Mouse (Mus musculus): ENCODE results near the gene Col4a3. TPM values are rescaled to one million over a fixed set of nuclear protein-coding genes. Genes with fewer than 3 reads are reported as not detected.

Gene Col4a3
- polyA plus RNA-seq, 1 experiment, result 0.08 TPM

- Histone ChIP-seq H3K79me2 (ENCODE audit: control insufficient read depth, insufficient read depth) (no peaks in the 10 kb centered on the region), H3K4me2 (ENCODE audit: low read depth) (no peak overlapping the region), H3K4me3 (no peak overlapping the region), H3ac (ENCODE audit: control insufficient read depth, insufficient read length) (no peak overlapping the region), H3K36me3 (ENCODE audit: control insufficient read depth, insufficient read depth) (no peaks in the 10 kb centered on the region), H3K27me3 (ENCODE audit: control insufficient read depth, insufficient read depth, insufficient read length) (no peaks in the 10 kb centered on the region)
- TF ChIP-seq TCF12 (IDR thresholded peaks at IDR 0.05; ENCODE audit: insufficient read depth, poor library complexity, severe bottlenecking) (no peak), MYOD1 (IDR thresholded peaks at IDR 0.05; ENCODE audit: control insufficient read depth in 1 of 3, insufficient read length in 2 of 3, low read depth in 2 of 3) (no peak), CEBPB (IDR thresholded peaks at IDR 0.05; ENCODE audit: insufficient read depth, poor library complexity, severe bottlenecking) (no peak)
These were observed 69.7 kb downstream of the Col4a3 start for GRCm38 (mm10) chr1:82656452-82656851.

- TF ChIP-seq E2F4 (IDR thresholded peaks at IDR 0.05; ENCODE audit: insufficient read depth) (no peak), REST (IDR thresholded peaks at IDR 0.05; ENCODE audit: insufficient read depth, insufficient read length) (no peak), CEBPB (IDR thresholded peaks at IDR 0.05; ENCODE audit: insufficient read depth, poor library complexity, severe bottlenecking) (no peak), MAX (IDR thresholded peaks at IDR 0.05; ENCODE audit: low read depth) (no peak), TCF3 (IDR thresholded peaks at IDR 0.05; ENCODE audit: insufficient read length, low read depth) (no peak), TCF12 (IDR thresholded peaks at IDR 0.05; ENCODE audit: insufficient read depth, poor library complexity, severe bottlenecking) (no peak), MYOG (IDR thresholded peaks at IDR 0.05; ENCODE audit: control insufficient read depth in 1 of 3, insufficient read depth in 1 of 3, insufficient read length in 2 of 3, low read depth in 2 of 3) (no peak), SRF (IDR thresholded peaks at IDR 0.05; ENCODE audit: control insufficient read depth, insufficient read length, low read depth) (no peak), MYOD1 (IDR thresholded peaks at IDR 0.05; ENCODE audit: control insufficient read depth in 1 of 3, insufficient read length in 2 of 3, low read depth in 2 of 3) (no peak), USF1 (IDR thresholded peaks at IDR 0.05; ENCODE audit: low read depth) (no peak), POLR2AphosphoS2 (IDR thresholded peaks at IDR 0.05; ENCODE audit: insufficient read length, low read depth) (no peak), POLR2A (IDR thresholded peaks at IDR 0.05; ENCODE audit: insufficient read length, low read depth) (no peak)
These were observed 75.5 kb downstream of the Col4a3 start for GRCm38 (mm10) chr1:82662269-82662668.

GRCm38 (mm10) chr1:82663522-82663921 lies 76.8 kb downstream of the Col4a3 start:
- no peak overlapping the region for H3K4me3 ChIP-seq
- H3ac ChIP-seq (ENCODE audit: control insufficient read depth, insufficient read length), result no peak overlapping the region
- H3K4me2 ChIP-seq (ENCODE audit: low read depth), result no peak overlapping the region
- no peaks in the 10 kb centered on the region for H3K36me3 ChIP-seq (ENCODE audit: control insufficient read depth, insufficient read depth)
- H3K27me3 ChIP-seq (ENCODE audit: control insufficient read depth, insufficient read depth, insufficient read length), result no peaks in the 10 kb centered on the region
- TF ChIP-seq SRF (IDR thresholded peaks at IDR 0.05; ENCODE audit: control insufficient read depth, insufficient read length, low read depth) (no peak), TCF3 (IDR thresholded peaks at IDR 0.05; ENCODE audit: insufficient read length, low read depth) (no peak), MAX (IDR thresholded peaks at IDR 0.05; ENCODE audit: low read depth) (no peak), POLR2A (IDR thresholded peaks at IDR 0.05; ENCODE audit: insufficient read length, low read depth) (no peak), TCF12 (IDR thresholded peaks at IDR 0.05; ENCODE audit: insufficient read depth, poor library complexity, severe bottlenecking) (no peak), CEBPB (IDR thresholded peaks at IDR 0.05; ENCODE audit: insufficient read depth, poor library complexity, severe bottlenecking) (no peak), MYOD1 (IDR thresholded peaks at IDR 0.05; ENCODE audit: control insufficient read depth in 1 of 3, insufficient read length in 2 of 3, low read depth in 2 of 3) (no peak), MYOG (IDR thresholded peaks at IDR 0.05; ENCODE audit: control insufficient read depth in 1 of 3, insufficient read depth in 1 of 3, insufficient read length in 2 of 3, low read depth in 2 of 3) (no peak), REST (IDR thresholded peaks at IDR 0.05; ENCODE audit: insufficient read depth, insufficient read length) (no peak), USF1 (IDR thresholded peaks at IDR 0.05; ENCODE audit: low read depth) (no peak)
- H3K79me2 ChIP-seq (ENCODE audit: control insufficient read depth, insufficient read depth), result no peaks in the 10 kb centered on the region

More at GRCm38 (mm10) chr1:82662269-82662668, 75.5 kb downstream of the Col4a3 start:
- no peaks in the 10 kb centered on the region for H3K36me3 ChIP-seq (ENCODE audit: control insufficient read depth, insufficient read depth)
- no peak overlapping the region for H3ac ChIP-seq (ENCODE audit: control insufficient read depth, insufficient read length)
- H3K27me3 ChIP-seq (ENCODE audit: control insufficient read depth, insufficient read depth, insufficient read length), result no peaks in the 10 kb centered on the region
- H3K79me2 ChIP-seq (ENCODE audit: control insufficient read depth, insufficient read depth), result no peaks in the 10 kb centered on the region
- no peak overlapping the region for H3K4me2 ChIP-seq (ENCODE audit: low read depth)
- no peak overlapping the region for H3K4me3 ChIP-seq

- TF ChIP-seq MYOG (IDR thresholded peaks at IDR 0.05; ENCODE audit: control insufficient read depth in 1 of 3, insufficient read depth in 1 of 3, insufficient read length in 2 of 3, low read depth in 2 of 3) (no peak), POLR2AphosphoS2 (IDR thresholded peaks at IDR 0.05; ENCODE audit: insufficient read length, low read depth) (no peak), MYOD1 (IDR thresholded peaks at IDR 0.05; ENCODE audit: control insufficient read depth in 1 of 3, insufficient read length in 2 of 3, low read depth in 2 of 3) (no peak)
- Histone ChIP-seq H3K27me3 (ENCODE audit: control insufficient read depth, insufficient read depth, insufficient read length) (no peaks in the 10 kb centered on the region), H3K79me2 (ENCODE audit: control insufficient read depth, insufficient read depth) (no peaks in the 10 kb centered on the region), H3ac (ENCODE audit: control insufficient read depth, insufficient read length) (no peak overlapping the region), H3K4me3 (no peak overlapping the region), H3K4me2 (ENCODE audit: low read depth) (no peak overlapping the region), H3K36me3 (ENCODE audit: control insufficient read depth, insufficient read depth) (no peaks in the 10 kb centered on the region)
These were observed 99.6 kb downstream of the Col4a3 start for GRCm38 (mm10) chr1:82686328-82686727.

- no peaks in the 10 kb centered on the region for H3K27me3 ChIP-seq (ENCODE audit: control insufficient read depth, insufficient read depth, insufficient read length)
- no peak overlapping the region for H3ac ChIP-seq (ENCODE audit: control insufficient read depth, insufficient read length)
- H3K4me3 ChIP-seq, result no peak overlapping the region
- TF ChIP-seq USF1 (IDR thresholded peaks at IDR 0.05; ENCODE audit: low read depth) (no peak), E2F4 (IDR thresholded peaks at IDR 0.05; ENCODE audit: insufficient read depth) (no peak), SRF (IDR thresholded peaks at IDR 0.05; ENCODE audit: control insufficient read depth, insufficient read length, low read depth) (no peak), TCF12 (IDR thresholded peaks at IDR 0.05; ENCODE audit: insufficient read depth, poor library complexity, severe bottlenecking) (no peak), MYOD1 (IDR thresholded peaks at IDR 0.05; ENCODE audit: control insufficient read depth in 1 of 3, insufficient read length in 2 of 3, low read depth in 2 of 3) (no peak), POLR2AphosphoS2 (IDR thresholded peaks at IDR 0.05; ENCODE audit: insufficient read length, low read depth) (no peak), POLR2A (IDR thresholded peaks at IDR 0.05; ENCODE audit: insufficient read length, low read depth) (no peak), CEBPB (IDR thresholded peaks at IDR 0.05; ENCODE audit: insufficient read depth, poor library complexity, severe bottlenecking) (no peak), REST (IDR thresholded peaks at IDR 0.05; ENCODE audit: insufficient read depth, insufficient read length) (no peak), MYOG (IDR thresholded peaks at IDR 0.05; ENCODE audit: control insufficient read depth in 1 of 3, insufficient read depth in 1 of 3, insufficient read length in 2 of 3, low read depth in 2 of 3) (no peak), TCF3 (IDR thresholded peaks at IDR 0.05; ENCODE audit: insufficient read length, low read depth) (no peak)
- no peaks in the 10 kb centered on the region for H3K36me3 ChIP-seq (ENCODE audit: control insufficient read depth, insufficient read depth)
- no peak overlapping the region for H3K4me2 ChIP-seq (ENCODE audit: low read depth)
- no peaks in the 10 kb centered on the region for H3K79me2 ChIP-seq (ENCODE audit: control insufficient read depth, insufficient read depth)
These were observed 100.1 kb downstream of the Col4a3 start for GRCm38 (mm10) chr1:82686866-82687265.

Measured in myocyte (in vitro differentiated cells).